ENCODE assay signal across 8 mouse cellular contexts in genomic region chr15:79242574-79243233, GRCm38 (mm10). TPM values are rescaled to one million over a fixed set of nuclear protein-coding genes. Genes with fewer than 3 reads are reported as not detected.
A peak's percentile ranks its signal among the peaks of the same experiment; 100 is the strongest.
DNase-seq lines count a peak whose midpoint lies in the region; ATAC-seq and TF ChIP-seq lines count a peak whose summit lies in the region.

No protein-coding gene starts in this region.

- H3K27me3 ChIP-seq in embryonic facial prominence, embryonic 11.5 days (ENCODE audit: control insufficient read depth, insufficient read depth, low read length), result no peaks in the 10 kb centered on the region
- H3K27me3 ChIP-seq in embryonic facial prominence, embryonic 10.5 days (replicated peaks; ENCODE audit: low read depth, poor library complexity, severe bottlenecking), result no peaks in the 10 kb centered on the region
- H3K27me3 ChIP-seq in lung, embryonic 15.5 days, result no peaks in the 10 kb centered on the region
- H3K27me3 ChIP-seq in limb, embryonic 15.5 days, result no peaks in the 10 kb centered on the region
- H3K27me3 ChIP-seq in neural tube, embryonic 15.5 days (replicated peaks), result no peaks in the 10 kb centered on the region

- H3K9me3 ChIP-seq in embryonic facial prominence, embryonic 11.5 days (replicated peaks; ENCODE audit: control insufficient read depth, low read length), result no peaks in the 10 kb centered on the region
- H3K9me3 ChIP-seq in embryonic facial prominence, embryonic 10.5 days, result no peaks in the 10 kb centered on the region
- H3K9me3 ChIP-seq in lung, embryonic 15.5 days, result no peaks in the 10 kb centered on the region
- no peaks in the 10 kb centered on the region for H3K9me3 ChIP-seq in limb, embryonic 15.5 days
- H3K9me3 ChIP-seq in neural tube, embryonic 15.5 days (replicated peaks), result no peaks in the 10 kb centered on the region

- TF ChIP-seq POLR2A in lung, adult 2 months (IDR thresholded peaks at IDR 0.05; ENCODE audit: borderline replicate concordance, extremely low read depth, low read depth, low read length), result no peak

- no peak overlapping the region for H3K9ac ChIP-seq in embryonic facial prominence, embryonic 11.5 days (replicated peaks; ENCODE audit: low read length)
- no peak overlapping the region for H3K9ac ChIP-seq in lung, embryonic 15.5 days
- no peak overlapping the region for H3K9ac ChIP-seq in limb, embryonic 15.5 days
- H3K9ac ChIP-seq in neural tube, embryonic 15.5 days (replicated peaks), result no peak overlapping the region

- no peak overlapping the region for H3K4me3 ChIP-seq in embryonic facial prominence, embryonic 11.5 days (ENCODE audit: low read depth, low read length)
- no peak overlapping the region for H3K4me3 ChIP-seq in embryonic facial prominence, embryonic 10.5 days
- H3K4me3 ChIP-seq in lung, embryonic 15.5 days, result no peak overlapping the region
- H3K4me3 ChIP-seq in lung, adult 2 months (replicated peaks; ENCODE audit: extremely low read depth, low read depth, low read length), result no peak overlapping the region
- H3K4me3 ChIP-seq in limb, embryonic 15.5 days, result no peak overlapping the region
- H3K4me3 ChIP-seq in neural tube, embryonic 15.5 days (replicated peaks), result no peak overlapping the region

- no peaks in the 10 kb centered on the region for H3K4me1 ChIP-seq in embryonic facial prominence, embryonic 11.5 days (ENCODE audit: control insufficient read depth, insufficient read depth, low read length)
- peaks cover 15% of the 10 kb centered on the region for H3K4me1 ChIP-seq in embryonic facial prominence, embryonic 10.5 days
- peaks cover 16% of the 10 kb centered on the region for H3K4me1 ChIP-seq in lung, embryonic 15.5 days
- H3K4me1 ChIP-seq in lung, adult 2 months (ENCODE audit: control insufficient read depth, insufficient read depth, low read length), result 0 out of 2 replicates have a peak, but pooled peaks cover 2% of the 10 kb centered on the region
- peaks cover 6% of the 10 kb centered on the region for H3K4me1 ChIP-seq in limb, embryonic 15.5 days
- peaks cover 17% of the 10 kb centered on the region for H3K4me1 ChIP-seq in neural tube, embryonic 15.5 days

- peak; percentile 50 for ATAC-seq in embryonic facial prominence, embryonic 11.5 days (replicated peaks; ENCODE audit: insufficient number of reproducible peaks, low FRiP score, low TSS enrichment, low read depth)
- ATAC-seq in lung, embryonic 15.5 days (ENCODE audit: borderline replicate concordance, extremely low read depth, low FRiP score, low TSS enrichment), result peak; percentile 23
- peak; percentile 32 for ATAC-seq in limb, embryonic 15.5 days (ENCODE audit: insufficient number of reproducible peaks, low FRiP score, low TSS enrichment, low read depth)
- peak; percentile 39 for ATAC-seq in neural tube, embryonic 15.5 days (ENCODE audit: low FRiP score)

- H3K4me2 ChIP-seq in embryonic facial prominence, embryonic 11.5 days (ENCODE audit: low read depth, low read length), result no peak overlapping the region
- H3K4me2 ChIP-seq in lung, embryonic 15.5 days, result no peak overlapping the region
- H3K4me2 ChIP-seq in limb, embryonic 15.5 days, result no peak overlapping the region
- no peak overlapping the region for H3K4me2 ChIP-seq in neural tube, embryonic 15.5 days

- no peak for TF ChIP-seq CTCF in lung, adult 2 months (IDR thresholded peaks at IDR 0.05; ENCODE audit: insufficient read depth, low read length)

- H3K36me3 ChIP-seq in embryonic facial prominence, embryonic 11.5 days (replicated peaks; ENCODE audit: control insufficient read depth, insufficient read depth, low read depth, low read length), result no peaks in the 10 kb centered on the region; the same call in 1 of the 2 replicates
- peaks cover 86% of the 10 kb centered on the region for H3K36me3 ChIP-seq in embryonic facial prominence, embryonic 10.5 days (replicated peaks)
- peaks cover 34% of the 10 kb centered on the region for H3K36me3 ChIP-seq in lung, embryonic 15.5 days
- peaks cover 75% of the 10 kb centered on the region for H3K36me3 ChIP-seq in limb, embryonic 15.5 days
- H3K36me3 ChIP-seq in neural tube, embryonic 15.5 days, result peaks cover 77% of the 10 kb centered on the region

- H3K27ac ChIP-seq in embryonic facial prominence, embryonic 11.5 days (replicated peaks; ENCODE audit: low read depth, low read length), result no peak overlapping the region
- H3K27ac ChIP-seq in embryonic facial prominence, embryonic 10.5 days (replicated peaks), result no peak overlapping the region
- H3K27ac ChIP-seq in lung, embryonic 15.5 days, result no peak overlapping the region
- H3K27ac ChIP-seq in limb, embryonic 15.5 days, result peak overlapping the region; percentile 30; the same call in 1 of the 2 replicates
- peak overlapping the region; percentile 60 for H3K27ac ChIP-seq in neural tube, embryonic 15.5 days (replicated peaks)

- no peak for DNase-seq in embryonic facial prominence, embryonic 11.5 days (ENCODE audit: low spot score)
- DNase-seq in embryonic facial prominence, embryonic 10.5 days (ENCODE audit: low spot score), result no peak
- no peak for DNase-seq in lung, adult 2 months
- DNase-seq in adrenal gland, adult 2 months, result no peak
- no peak for DNase-seq in left cerebral cortex, adult 9 months (ENCODE audit: low spot score in 2 of 2)

- 69% methylated on average over 13 of the region's 13 CpGs for WGBS in embryonic facial prominence, embryonic 11.5 days
- WGBS in embryonic facial prominence, embryonic 10.5 days, result 72% methylated on average over 13 of the region's 13 CpGs
- 67% methylated on average over 13 of the region's 13 CpGs for WGBS in lung, embryonic 15.5 days
- 62% methylated on average over 13 of the region's 13 CpGs for WGBS in lung, adult 2 months
- WGBS in limb, embryonic 15.5 days, result 73% methylated on average over 13 of the region's 13 CpGs
- 74% methylated on average over 13 of the region's 13 CpGs for WGBS in neural tube, embryonic 15.5 days

RNA-seq across cellular contexts. Expression of gene Slc16a8, which starts 11.9 kb away (rescaled TPM):
- 0.28 TPM in 1 of 2 replicates, not detected in the other for polyA plus RNA-seq in embryonic facial prominence, embryonic 11.5 days (2014; fragmentation: Nextera tagmentation; extraction: Ambion mirVana)
- polyA plus RNA-seq in embryonic facial prominence, embryonic 10.5 days (2016; fragmentation: Nextera tagmentation; extraction: Ambion mirVana), result 0.16 and 0.34 TPM in 2 replicates
- 0.21 and 0.24 TPM in 2 replicates for polyA plus RNA-seq in lung, embryonic 15.5 days (2015; fragmentation: Nextera tagmentation; extraction: Ambion mirVana)
- polyA plus RNA-seq in lung, adult 2 months (2012; rRNA removed), result 0.37 and 0.52 TPM in 2 replicates
- 0.12 and 0.36 TPM in 2 replicates for polyA plus RNA-seq in limb, embryonic 15.5 days (2015; fragmentation: Nextera tagmentation; extraction: Ambion mirVana)
- 0.27 and 0.40 TPM in 2 replicates for polyA plus RNA-seq in neural tube, embryonic 15.5 days (2015; fragmentation: Nextera tagmentation; extraction: Ambion mirVana)
- total RNA-seq in adrenal gland, adult 2 months (2021), result not detected
- 0.07 and 0.61 TPM in 2 replicates for polyA plus RNA-seq in adrenal gland, adult 2 months (2012; rRNA removed)

RNA-seq across cellular contexts. Expression of gene Gm49486, which starts 13.5 kb away (rescaled TPM):
- polyA plus RNA-seq in embryonic facial prominence, embryonic 11.5 days (2014; fragmentation: Nextera tagmentation; extraction: Ambion mirVana), result 0.32 and 0.41 TPM in 2 replicates
- 0.29 and 0.35 TPM in 2 replicates for polyA plus RNA-seq in embryonic facial prominence, embryonic 10.5 days (2016; fragmentation: Nextera tagmentation; extraction: Ambion mirVana)
- 0.31 and 0.46 TPM in 2 replicates for polyA plus RNA-seq in lung, embryonic 15.5 days (2015; fragmentation: Nextera tagmentation; extraction: Ambion mirVana)
- 0.11 and 0.22 TPM in 2 replicates for polyA plus RNA-seq in lung, adult 2 months (2012; rRNA removed)
- polyA plus RNA-seq in limb, embryonic 15.5 days (2015; fragmentation: Nextera tagmentation; extraction: Ambion mirVana), result 1.1 and 1.2 TPM in 2 replicates
- 1.3 and 1.5 TPM in 2 replicates for polyA plus RNA-seq in neural tube, embryonic 15.5 days (2015; fragmentation: Nextera tagmentation; extraction: Ambion mirVana)
- total RNA-seq in adrenal gland, adult 2 months (2021), result not detected
- polyA plus RNA-seq in adrenal gland, adult 2 months (2012; rRNA removed), result not detected in 2 replicates

RNA-seq across cellular contexts. Expression of gene Pick1, which starts 13.7 kb away (rescaled TPM):
- polyA plus RNA-seq in embryonic facial prominence, embryonic 11.5 days (2014; fragmentation: Nextera tagmentation; extraction: Ambion mirVana), result 17.2 and 18.0 TPM in 2 replicates
- 45.6 and 50.1 TPM in 2 replicates for polyA plus RNA-seq in embryonic facial prominence, embryonic 10.5 days (2016; fragmentation: Nextera tagmentation; extraction: Ambion mirVana)
- 35.1 and 42.8 TPM in 2 replicates for polyA plus RNA-seq in lung, embryonic 15.5 days (2015; fragmentation: Nextera tagmentation; extraction: Ambion mirVana)
- 21.2 and 25.9 TPM in 2 replicates for polyA plus RNA-seq in lung, adult 2 months (2012; rRNA removed)
- 43.8 and 45.8 TPM in 2 replicates for polyA plus RNA-seq in limb, embryonic 15.5 days (2015; fragmentation: Nextera tagmentation; extraction: Ambion mirVana)
- polyA plus RNA-seq in neural tube, embryonic 15.5 days (2015; fragmentation: Nextera tagmentation; extraction: Ambion mirVana), result 89.9 and 99.7 TPM in 2 replicates
- total RNA-seq in adrenal gland, adult 2 months (2021), result 10 to 100 TPM; 14.6 to 18.5 TPM
- polyA plus RNA-seq in adrenal gland, adult 2 months (2012; rRNA removed), result 17.4 and 19.7 TPM in 2 replicates

RNA-seq across cellular contexts. Expression of gene Baiap2l2, which starts 42.6 kb away (rescaled TPM):
- 1.9 and 5.2 TPM in 2 replicates for polyA plus RNA-seq in embryonic facial prominence, embryonic 11.5 days (2014; fragmentation: Nextera tagmentation; extraction: Ambion mirVana)
- polyA plus RNA-seq in embryonic facial prominence, embryonic 10.5 days (2016; fragmentation: Nextera tagmentation; extraction: Ambion mirVana), result 2.5 and 6.0 TPM in 2 replicates
- 3.1 and 4.4 TPM in 2 replicates for polyA plus RNA-seq in lung, embryonic 15.5 days (2015; fragmentation: Nextera tagmentation; extraction: Ambion mirVana)
- 2.1 and 2.6 TPM in 2 replicates for polyA plus RNA-seq in lung, adult 2 months (2012; rRNA removed)
- polyA plus RNA-seq in limb, embryonic 15.5 days (2015; fragmentation: Nextera tagmentation; extraction: Ambion mirVana), result 17.2 and 19.7 TPM in 2 replicates
- 2.0 and 4.0 TPM in 2 replicates for polyA plus RNA-seq in neural tube, embryonic 15.5 days (2015; fragmentation: Nextera tagmentation; extraction: Ambion mirVana)
- under 1 TPM in 1 of 2 experiments, not detected in 1; 0.24 TPM for total RNA-seq in adrenal gland, adult 2 months (2021)
- polyA plus RNA-seq in adrenal gland, adult 2 months (2012; rRNA removed), result 1.5 and 8.5 TPM in 2 replicates

Comparison
In these comparisons a context has a peak if more than half of its experiments do, and no peak if none do; other contexts are left out.
1. H3K27ac ChIP-seq: peak in limb, embryonic 15.5 days (single experiment) and neural tube, embryonic 15.5 days (single experiment); none in embryonic facial prominence, embryonic 11.5 days (single experiment), embryonic facial prominence, embryonic 10.5 days (single experiment) and lung, embryonic 15.5 days (single experiment).
2. Peak in every context shown above with its lines, with median percentiles within 50 percentile points of each other: ATAC-seq.